Mouse (Mus musculus) adrenal gland (tissue): ENCODE results near the gene Gcdh.

Experiments
- intact Hi-C: fragments of 180-260 bp; cut with DNase I; formaldehyde crosslinking; loops from one replicate; pipeline ENCODE4 v1.15.1; 2025
- long read RNA-seq, 2 experiments: library from polyadenylated mRNA; unstranded; transcript quantifications; one replicate each; pipeline ENCODE4 v2.0.0; 2020; ENCODE audit warnings: borderline replicate concordance in 1 of 2; ENCODE audit not compliant: insufficient replicate concordance in 1 of 2

Gcdh gene
- long read RNA-seq, experiment 1, transcript Gcdh-202 (12 exons, 2,114 nt) = major isoform, 32 of 47 reads
- long read RNA-seq, experiment 1, transcript Gcdh-201 (11 exons, 2,167 nt) = minor isoform, 11 of 47 reads
- long read RNA-seq, experiment 1, partial matches to known transcripts = 2 of 47 reads
- long read RNA-seq, experiment 1, other reads (novel, unspliced or antisense) = 2 of 47 reads
- long read RNA-seq, experiment 2, transcript Gcdh-202 (12 exons, 2,114 nt) = major isoform, 26 of 50 reads
- long read RNA-seq, experiment 2, transcript Gcdh-201 (11 exons, 2,167 nt) = minor isoform, 19 of 50 reads
- long read RNA-seq, experiment 2, partial matches to known transcripts = 1 of 50 reads
- long read RNA-seq, experiment 2, other reads (novel, unspliced or antisense) = 4 of 50 reads

GRCm38 (mm10) chr8:84893709-84894134 lies at the start of gene Gcdh:
Gene Gcdh, minus strand, starts transcription at chr8:84893921.
- intact Hi-C loops = no loop called here

- intact Hi-C loops = no loop called here
Observed at GRCm38 (mm10) chr8:84937620-84938485, 44.1 kb upstream of the Gcdh start.

GRCm38 (mm10) chr8:84936962-84937546 lies 43.3 kb upstream of the Gcdh start, which contains the start of gene Mast1:
Gene Mast1, minus strand, starts transcription at chr8:84937359.
- intact Hi-C loops = no loop called here

GRCm38 (mm10) chr8:84936041-84936961 lies 42.6 kb upstream of the Gcdh start:
- intact Hi-C loops = no loop called here

GRCm38 (mm10) chr8:84935489-84935888 lies 41.8 kb upstream of the Gcdh start:
- intact Hi-C loops = no loop called here

- intact Hi-C loops = no loop called here
Observed at GRCm38 (mm10) chr8:84934860-84935259, 41.1 kb upstream of the Gcdh start.

GRCm38 (mm10) chr8:84933767-84934559 lies 40.2 kb upstream of the Gcdh start:
- intact Hi-C loops = no loop called here

GRCm38 (mm10) chr8:84930582-84930981 lies 36.9 kb upstream of the Gcdh start:
- intact Hi-C loops = no loop called here

- intact Hi-C loops = loop anchor here (5.0 kb wide), 1 partner anchor 69 kb away; no protein-coding TSS in a partner anchor
Observed at GRCm38 (mm10) chr8:84928456-84929306, 35.0 kb upstream of the Gcdh start.

GRCm38 (mm10) chr8:84927513-84927912 lies 33.8 kb upstream of the Gcdh start:
- intact Hi-C loops = loop anchor here (5.0 kb wide), 1 partner anchor 70 kb away; no protein-coding TSS in a partner anchor

GRCm38 (mm10) chr8:84925557-84925956 lies 31.8 kb upstream of the Gcdh start:
- intact Hi-C loops = loop anchor here (5.0 kb wide), 1 partner anchor 72 kb away; no protein-coding TSS in a partner anchor

- intact Hi-C loops = no loop called here
Observed at GRCm38 (mm10) chr8:84921596-84921995, 27.9 kb upstream of the Gcdh start.

- intact Hi-C loops = loop anchor here (5.0 kb wide), 1 partner anchor 34 kb away; no protein-coding TSS in a partner anchor
Observed at GRCm38 (mm10) chr8:84918646-84919045, 24.9 kb upstream of the Gcdh start.

GRCm38 (mm10) chr8:84917781-84918180 lies 24.1 kb upstream of the Gcdh start:
- intact Hi-C loops = loop anchor here (5.0 kb wide), 1 partner anchor 35 kb away; no protein-coding TSS in a partner anchor

- intact Hi-C loops = loop anchor here (5.0 kb wide), 1 partner anchor 37 kb away; no protein-coding TSS in a partner anchor
Observed at GRCm38 (mm10) chr8:84915269-84915668, 21.5 kb upstream of the Gcdh start.

GRCm38 (mm10) chr8:84913960-84914359 lies 20.2 kb upstream of the Gcdh start:
- intact Hi-C loops = no loop called here

- intact Hi-C loops = no loop called here
Observed at GRCm38 (mm10) chr8:84913502-84913900, 19.8 kb upstream of the Gcdh start.

GRCm38 (mm10) chr8:84912895-84913501 lies 19.3 kb upstream of the Gcdh start:
- intact Hi-C loops = no loop called here
